Mouse (Mus musculus): ENCODE measurements around the gene Slc25a22.
"Not testable (repeated sequence)": the region's sequence is repeated elsewhere in the genome, so short reads cannot be mapped to it uniquely, and the experiment has no call there.

Slc25a22 gene

GRCm38 (mm10) chr7:141413331-141413730 is 24.4 kb downstream of the Slc25a22 start:
- peak in 1 of 2 experiments; percentile 27 for DNase-seq

GRCm38 (mm10) chr7:141411667-141412066 is 26.0 kb downstream of the Slc25a22 start:
- no peak for DNase-seq

GRCm38 (mm10) chr7:141410631-141411030 is 27.1 kb downstream of the Slc25a22 start:
- DNase-seq: no peak

- peak; percentile 95 to 98 for DNase-seq
Observed at GRCm38 (mm10) chr7:141408833-141409232, 28.9 kb downstream of the Slc25a22 start.

GRCm38 (mm10) chr7:141407670-141408069 is 30.0 kb downstream of the Slc25a22 start:
- not testable (repeated sequence) for DNase-seq

DNA sequence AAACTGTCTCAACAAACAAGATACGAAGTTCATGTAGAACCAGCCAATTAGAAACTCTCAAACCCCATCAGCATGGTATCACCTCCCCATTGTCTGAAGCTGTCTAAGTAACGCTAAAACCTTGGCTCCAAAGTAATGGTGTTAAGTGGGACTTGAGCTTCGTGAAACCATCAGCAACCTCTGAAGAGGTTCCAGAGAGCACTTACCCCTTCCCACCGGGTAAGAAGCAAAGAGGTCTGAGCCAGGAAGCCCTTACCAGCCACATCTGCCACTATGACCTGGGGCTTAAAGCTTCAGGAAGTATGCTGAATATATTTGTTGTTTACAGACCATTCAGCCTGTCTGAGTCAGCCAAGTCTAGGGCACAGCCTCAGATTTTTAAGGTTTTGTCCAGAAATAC is 32.2 kb downstream of the Slc25a22 start:
- DNase-seq: no peak

DNA sequence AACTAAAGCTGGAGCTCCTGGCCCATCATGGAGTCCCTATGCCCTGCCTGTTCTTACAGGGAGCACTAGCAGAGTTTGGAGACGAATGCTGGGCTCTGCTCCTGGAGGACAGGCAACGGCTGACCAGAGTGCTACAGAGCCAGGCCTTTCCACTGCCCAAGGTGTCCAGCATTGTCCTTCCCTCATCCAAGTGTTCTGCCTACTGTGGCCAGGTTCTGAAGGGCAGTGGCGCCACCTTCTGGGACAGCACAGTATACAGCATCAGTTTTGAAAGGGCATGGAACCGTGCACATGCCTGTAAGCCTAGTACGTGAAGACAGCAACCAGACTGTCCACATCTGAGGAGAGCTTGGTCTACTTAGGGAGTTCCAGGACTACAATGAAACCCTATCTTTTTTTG is 34.4 kb downstream of the Slc25a22 start:
- DNase-seq: peak; percentile 60 to 63

GRCm38 (mm10) chr7:141395348-141395747 is 42.3 kb downstream of the Slc25a22 start:
- no peak for DNase-seq

DNA sequence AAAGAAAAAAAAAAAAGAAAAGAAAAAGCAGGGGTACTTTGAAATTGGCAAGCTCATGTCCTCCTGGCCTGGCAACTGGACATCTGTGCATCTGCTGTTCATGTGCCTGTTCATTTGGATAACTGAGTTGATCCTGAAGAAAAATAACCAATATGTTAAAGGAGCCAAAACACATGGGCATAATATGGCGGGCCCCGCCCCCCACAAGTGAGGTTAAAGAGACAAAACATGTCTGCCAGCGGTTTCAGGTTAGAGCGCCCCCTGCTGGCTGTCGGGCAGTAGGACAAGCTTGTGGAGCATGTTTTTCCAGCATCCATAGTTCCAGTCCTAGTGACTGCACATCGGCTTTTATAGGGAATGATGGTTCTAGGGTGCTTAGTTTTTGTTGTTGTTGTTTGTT is 42.9 kb downstream of the Slc25a22 start:
- DNase-seq: peak; percentile 57 to 67

GRCm38 (mm10) chr7:141394158-141394557 is 43.5 kb downstream of the Slc25a22 start:
- no peak for DNase-seq

GRCm38 (mm10) chr7:141392552-141393222 is 45.0 kb downstream of the Slc25a22 start:
- DNase-seq: no peak

DNA sequence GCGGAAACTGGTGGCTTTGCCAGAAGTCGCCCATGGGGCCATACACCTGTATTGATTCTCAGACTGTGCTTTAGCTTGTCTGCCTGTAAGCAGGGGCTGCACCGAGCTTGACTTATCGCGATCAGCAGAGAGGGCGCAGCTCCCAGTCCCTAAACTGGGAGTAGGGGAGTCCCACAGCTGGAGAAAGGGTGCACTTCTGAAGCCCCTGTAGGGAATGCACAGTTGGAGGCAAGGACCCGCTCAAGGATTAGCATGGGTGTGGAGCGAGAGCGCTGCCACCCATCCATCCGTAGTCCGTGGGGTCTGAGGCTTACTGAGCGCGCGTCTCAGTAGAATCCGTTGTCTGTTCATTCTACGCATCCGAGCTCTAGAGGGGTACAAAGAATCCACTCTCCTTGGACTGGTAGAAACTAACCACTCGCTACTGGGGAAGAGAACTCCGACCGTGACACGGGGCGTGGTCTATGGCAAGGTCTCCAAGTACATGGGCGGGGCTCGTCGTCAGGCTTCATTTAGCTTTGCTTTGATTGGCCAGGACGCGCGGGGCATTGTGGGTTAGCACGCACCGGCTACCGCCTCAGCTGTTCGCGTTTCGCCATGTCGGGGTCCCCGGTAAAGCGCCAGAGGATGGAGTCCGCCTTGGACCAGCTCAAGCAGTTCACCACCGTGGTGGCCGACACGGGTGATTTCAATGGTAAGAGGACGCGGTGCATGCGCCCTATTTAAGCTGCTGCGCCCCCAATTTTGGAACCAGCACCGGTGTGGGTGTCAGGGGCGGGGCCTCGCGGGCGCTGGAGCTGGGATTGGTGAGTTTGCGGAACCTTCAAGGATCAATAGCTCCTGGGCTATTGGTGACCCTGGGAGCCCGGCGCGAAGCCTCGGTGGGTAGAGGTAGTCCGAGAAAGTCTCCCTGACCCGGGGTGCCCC is 45.8 kb downstream of the Slc25a22 start, which contains the start of gene Taldo1:
Gene Taldo1 (plus strand): TSS at position 575 of the 927 bp plus-strand sequence.
- peak; percentile 96 to 97 for DNase-seq

DNA sequence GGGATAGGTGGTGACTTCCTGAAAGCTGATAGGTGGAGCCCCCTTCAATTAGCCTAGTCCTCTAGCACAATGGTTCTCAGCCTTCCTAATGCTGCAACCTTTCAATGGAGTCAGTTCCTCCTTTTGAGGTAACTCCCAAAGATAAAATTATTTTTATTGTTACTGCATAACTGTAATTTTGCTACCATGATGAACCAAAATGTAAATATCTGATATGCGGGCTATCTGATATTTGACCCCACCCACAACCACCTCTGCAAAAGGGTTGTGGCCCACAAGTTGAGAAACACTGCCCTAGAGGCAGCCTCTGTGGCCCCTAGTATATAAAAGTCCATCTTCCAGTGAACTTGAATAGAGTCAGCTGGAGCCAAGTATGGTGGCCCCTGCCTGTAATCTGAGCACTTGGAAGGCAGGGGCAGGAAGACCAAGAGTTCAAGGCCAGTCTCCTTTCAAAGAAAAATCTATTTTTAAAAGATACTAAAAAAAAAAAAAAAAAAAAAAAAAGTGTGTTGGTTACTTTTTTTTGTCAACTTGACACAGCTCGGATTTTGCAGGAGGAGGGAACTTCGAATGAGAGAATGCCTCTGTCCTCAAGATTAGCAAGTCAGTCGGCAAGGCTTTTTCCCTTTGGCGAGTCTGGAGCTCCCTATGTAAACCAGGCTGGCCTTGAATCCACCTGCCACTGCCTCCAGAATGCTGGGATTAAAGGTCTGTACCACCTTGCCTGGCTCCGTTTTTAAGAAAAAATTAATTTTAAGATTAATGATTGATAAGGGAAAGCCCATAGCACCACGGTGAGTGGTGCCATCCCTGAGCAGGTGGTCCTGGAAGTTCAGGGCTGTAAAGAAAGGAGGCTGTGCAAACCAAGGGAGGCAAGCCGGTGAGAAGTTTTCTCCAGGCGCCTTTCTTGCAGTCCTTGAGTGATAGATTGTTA is 47.1 kb downstream of the Slc25a22 start:
- DNase-seq: no peak

DNA sequence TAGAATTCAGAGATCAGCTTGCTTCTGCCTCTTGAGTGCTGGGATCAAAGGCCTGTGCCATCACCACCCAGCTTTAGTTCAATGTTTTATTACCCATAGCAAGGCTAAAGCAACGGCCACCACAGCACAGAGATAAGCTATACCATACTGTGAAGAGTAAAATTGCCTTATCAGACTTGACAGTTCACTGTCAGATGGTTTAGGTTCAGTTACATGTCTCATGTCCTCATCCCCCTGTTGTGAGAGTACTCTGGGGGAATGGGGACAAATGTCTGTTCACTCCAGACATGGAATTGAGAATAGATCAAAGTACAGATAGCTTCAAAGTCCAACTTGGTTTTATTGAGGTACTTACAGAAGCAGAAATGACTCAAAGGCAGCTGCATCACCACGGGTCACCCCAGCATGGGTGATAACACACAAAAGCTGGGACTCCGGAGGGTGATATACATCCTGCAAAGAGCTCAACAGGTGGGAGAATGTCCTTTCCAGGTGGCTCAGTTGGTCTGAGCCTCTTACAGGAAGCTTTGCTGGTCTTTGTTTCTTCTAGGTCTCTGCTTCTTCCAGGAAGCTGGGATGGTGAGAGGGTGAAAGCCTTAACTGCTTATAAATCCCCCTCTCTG is 49.1 kb downstream of the Slc25a22 start:
- DNase-seq: no peak

DNA sequence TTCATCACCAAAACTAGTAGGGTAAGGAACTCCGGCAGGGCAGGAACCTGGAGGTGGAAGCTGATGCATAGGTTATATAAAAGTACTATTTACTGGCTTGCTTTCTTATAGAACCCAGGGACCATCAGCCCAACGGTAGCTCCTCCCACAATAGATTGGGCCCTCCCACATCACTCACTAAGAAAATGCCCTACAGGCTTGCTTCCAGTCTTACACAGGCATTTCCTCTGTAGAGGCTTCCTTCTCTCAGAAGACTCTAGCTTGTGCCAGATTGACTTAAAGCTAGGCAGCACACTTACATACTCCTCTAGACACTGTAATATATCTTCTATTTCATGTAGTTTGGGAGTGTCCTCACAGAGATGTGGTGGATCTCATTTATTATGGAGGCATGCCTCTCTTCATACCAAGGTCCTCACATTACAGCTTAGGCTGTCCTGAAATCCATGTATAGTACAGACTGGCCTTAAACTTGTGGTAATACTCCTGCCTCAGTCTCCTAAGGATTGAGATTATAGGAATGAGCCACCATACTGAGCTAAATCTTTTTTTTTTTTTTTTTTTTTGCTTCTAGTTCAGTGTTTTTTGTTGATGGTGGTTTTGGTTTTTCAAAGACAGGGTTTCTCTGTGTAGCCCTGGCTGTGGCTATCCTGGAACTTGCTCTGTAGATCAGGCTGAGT is 49.7 kb downstream of the Slc25a22 start:
- no peak for DNase-seq

DNA sequence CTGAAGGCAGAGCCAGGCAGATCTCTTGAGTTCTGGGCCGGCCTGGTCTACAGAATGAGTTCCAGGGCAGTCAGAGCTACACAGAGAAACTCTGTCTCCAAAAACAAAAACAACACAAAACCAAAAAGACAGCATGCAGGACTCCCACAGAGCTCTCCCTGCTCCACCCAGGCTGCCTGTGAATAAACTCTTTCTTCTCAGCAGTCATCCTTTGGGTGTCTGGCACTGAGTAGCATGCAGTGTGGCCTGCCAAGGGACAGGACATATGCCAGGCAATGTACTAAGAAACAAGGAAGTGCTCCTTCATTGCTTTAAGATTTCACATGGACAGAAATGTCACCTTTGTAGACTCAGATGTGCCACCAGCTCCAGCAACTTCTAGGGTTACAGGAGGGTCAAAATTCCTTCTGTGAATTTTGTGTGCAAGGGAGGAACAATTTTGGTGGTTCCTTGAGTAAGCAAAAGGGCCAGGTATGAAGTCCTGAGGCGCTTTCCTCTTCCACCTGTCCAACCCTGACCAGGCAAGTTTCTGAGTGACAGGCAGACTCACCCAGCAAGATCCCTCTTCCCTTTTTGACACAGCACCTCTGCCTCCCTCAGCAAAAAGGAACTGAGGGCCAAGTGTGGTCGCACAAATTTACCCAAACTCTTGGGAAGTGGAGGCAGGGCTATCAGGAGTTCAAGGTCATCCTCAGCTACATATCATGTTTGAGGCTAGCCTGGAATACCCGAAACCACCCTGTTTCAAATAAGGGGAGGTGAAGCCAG is 56.4 kb downstream of the Slc25a22 start:
- DNase-seq: no peak
